Mouse (Mus musculus): Measurements from ENCODE around the gene Themis2. TPM values are rescaled to one million over a fixed set of nuclear protein-coding genes. Genes with fewer than 3 reads are reported as not detected.
"Not testable (repeated sequence)": the region's sequence is repeated elsewhere in the genome, so short reads cannot be mapped to it uniquely, and the experiment has no call there.

The Themis2 gene
- total RNA-seq, 2 experiments from 2014 or later, result 0.53 to 0.55 TPM

- peak; percentile 57 to 68 for DNase-seq (ENCODE audit: low spot score in 2 of 2)
Measured at GRCm38 (mm10) chr4:132756974-132757373, 39.2 kb downstream of the Themis2 start, which contains the start of gene Smpdl3b. Smpdl3b (minus strand) TSS chr4:132757252.

GRCm38 (mm10) chr4:132752992-132753391 is 43.2 kb downstream of the Themis2 start:
- DNase-seq (ENCODE audit: low spot score in 2 of 2), result no peak

DNA sequence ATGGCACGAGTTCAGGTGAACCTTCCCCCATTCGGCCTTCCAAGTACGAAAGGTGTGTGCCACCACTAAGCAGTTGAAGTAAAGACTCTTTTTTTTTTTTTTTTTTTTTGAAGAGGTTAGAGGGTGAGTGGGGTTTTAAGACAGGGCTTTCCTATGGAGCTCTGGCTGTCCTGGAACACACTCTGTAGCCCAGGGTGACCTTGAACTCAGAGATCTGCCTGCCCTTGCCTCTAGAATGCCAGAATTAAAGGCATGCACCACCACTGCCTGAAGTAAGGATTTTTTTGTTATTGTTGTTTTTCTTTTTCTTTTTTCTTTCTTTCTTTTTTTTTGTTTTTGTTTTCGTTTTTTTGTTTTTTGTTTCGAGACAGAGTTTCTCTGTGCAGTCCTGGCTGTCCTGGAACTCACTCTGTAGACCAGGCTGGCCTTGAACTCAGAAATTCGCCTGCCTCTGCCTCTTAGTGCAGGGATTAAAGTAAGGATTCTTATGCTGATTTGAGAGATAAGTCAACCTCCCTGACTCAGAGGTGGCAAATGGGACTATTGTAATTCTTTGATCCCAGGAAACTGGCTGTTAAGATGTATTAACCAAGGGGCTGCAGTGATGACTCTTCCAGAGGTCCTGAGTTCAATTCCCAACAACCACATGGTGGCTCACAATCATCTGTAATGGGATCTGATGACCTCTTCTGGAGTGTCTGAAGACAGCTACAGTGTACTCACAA is 46.8 kb downstream of the Themis2 start:
- no peak for DNase-seq (ENCODE audit: low spot score in 2 of 2)

GRCm38 (mm10) chr4:132748778-132749177 is 47.4 kb downstream of the Themis2 start:
- no peak for DNase-seq (ENCODE audit: low spot score in 2 of 2)

DNA sequence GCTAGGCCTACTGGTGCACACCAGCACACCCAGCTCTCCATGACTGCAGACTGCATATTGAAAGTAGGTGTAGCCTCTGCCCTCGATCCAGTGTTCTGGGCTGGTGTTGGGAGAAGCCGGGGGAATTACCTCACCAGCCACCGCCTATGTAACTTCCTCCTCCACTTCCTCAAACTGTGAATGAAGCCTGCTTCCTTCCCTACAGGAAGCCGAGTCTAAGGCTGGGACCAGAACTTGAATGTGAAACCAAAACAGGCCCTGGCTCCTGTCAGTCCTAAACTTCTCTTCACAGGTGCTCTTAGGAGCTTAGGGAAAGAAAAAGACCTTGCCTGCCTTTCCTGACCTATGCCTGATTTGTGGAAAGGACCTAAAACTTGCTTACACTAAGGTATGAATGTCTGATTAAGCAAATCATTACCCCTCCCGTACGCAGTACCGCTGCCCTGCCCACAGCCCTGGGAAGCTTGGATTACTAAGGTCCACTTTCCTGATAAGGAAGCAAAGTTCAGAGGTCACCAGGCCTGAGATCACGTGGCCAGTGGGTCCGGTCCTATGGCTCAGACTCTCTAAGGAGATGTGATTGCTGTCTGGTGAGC is 48.4 kb downstream of the Themis2 start:
- DNase-seq (ENCODE audit: low spot score in 2 of 2), result no peak

- DNase-seq (ENCODE audit: low spot score in 2 of 2), result no peak
Measured at GRCm38 (mm10) chr4:132746911-132747517, 49.2 kb downstream of the Themis2 start.

GRCm38 (mm10) chr4:132743992-132744911 is 51.9 kb downstream of the Themis2 start:
- peak; percentile 47 to 68 for DNase-seq (ENCODE audit: low spot score in 2 of 2)

DNA sequence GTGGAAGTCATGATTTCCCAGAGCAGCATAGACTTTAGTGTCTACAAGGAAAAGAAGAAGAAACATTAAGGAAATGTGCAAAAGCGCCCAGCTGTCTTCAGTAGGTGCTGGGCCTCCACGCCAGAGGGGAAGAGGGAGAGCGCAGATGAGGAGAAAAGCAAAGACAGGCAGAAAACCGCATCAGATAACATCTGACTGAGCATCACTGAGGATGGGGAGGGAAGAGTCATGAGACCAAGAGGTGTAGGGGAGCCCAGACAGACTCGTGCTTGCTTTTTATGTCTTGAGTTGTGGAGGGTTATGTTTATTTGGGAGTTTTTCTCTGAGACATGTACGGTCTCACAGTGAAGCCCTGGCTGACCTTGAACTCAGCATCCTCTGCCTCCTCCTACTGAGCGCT is 54.7 kb downstream of the Themis2 start:
- DNase-seq (ENCODE audit: low spot score in 2 of 2), result no peak

DNA sequence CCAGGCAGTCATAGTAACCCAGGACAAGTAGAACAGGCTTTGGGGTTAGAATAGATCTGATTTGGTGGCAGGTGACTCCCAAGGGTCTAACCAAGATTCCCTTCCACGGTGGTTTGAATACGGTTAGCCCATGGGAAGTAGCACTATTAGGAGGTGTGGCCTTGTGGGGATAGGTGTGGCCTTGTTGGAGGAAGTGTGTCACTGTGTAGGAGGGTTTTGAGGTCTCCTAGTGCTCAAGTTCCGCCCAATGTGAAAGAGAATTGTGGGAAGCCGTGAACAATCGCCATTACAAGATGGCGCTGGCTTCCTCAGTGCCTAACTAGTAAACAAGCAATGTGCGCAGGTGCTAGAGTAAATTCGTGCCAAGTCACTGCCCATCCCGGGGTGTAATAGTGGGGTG is 59.0 kb downstream of the Themis2 start:
- DNase-seq (ENCODE audit: low spot score in 2 of 2), result not testable (repeated sequence)

- no peak for DNase-seq (ENCODE audit: low spot score in 2 of 2)
Measured at GRCm38 (mm10) chr4:132735894-132736293, 60.3 kb downstream of the Themis2 start.

DNA sequence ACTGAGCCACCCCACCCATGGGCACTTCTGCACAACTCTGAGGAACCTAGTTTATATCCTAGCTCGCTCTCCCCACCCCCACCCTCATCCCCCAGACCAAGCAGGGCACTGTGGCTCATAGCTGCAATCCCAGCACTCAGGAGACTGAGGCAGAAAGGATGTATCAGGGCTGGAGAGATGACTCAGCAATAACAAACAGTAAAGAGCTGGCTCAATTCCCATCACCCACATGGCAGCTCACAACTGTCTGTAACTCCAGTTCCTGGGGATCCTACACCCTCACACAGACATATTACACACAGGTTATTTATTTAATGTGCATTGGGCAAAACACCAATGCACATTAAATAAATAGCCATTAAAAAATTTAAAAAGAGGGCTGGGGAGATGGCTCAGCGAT is 60.8 kb downstream of the Themis2 start:
- no peak for DNase-seq (ENCODE audit: low spot score in 2 of 2)

GRCm38 (mm10) chr4:132734766-132735165 is 61.4 kb downstream of the Themis2 start:
- no peak for DNase-seq (ENCODE audit: low spot score in 2 of 2)

DNA sequence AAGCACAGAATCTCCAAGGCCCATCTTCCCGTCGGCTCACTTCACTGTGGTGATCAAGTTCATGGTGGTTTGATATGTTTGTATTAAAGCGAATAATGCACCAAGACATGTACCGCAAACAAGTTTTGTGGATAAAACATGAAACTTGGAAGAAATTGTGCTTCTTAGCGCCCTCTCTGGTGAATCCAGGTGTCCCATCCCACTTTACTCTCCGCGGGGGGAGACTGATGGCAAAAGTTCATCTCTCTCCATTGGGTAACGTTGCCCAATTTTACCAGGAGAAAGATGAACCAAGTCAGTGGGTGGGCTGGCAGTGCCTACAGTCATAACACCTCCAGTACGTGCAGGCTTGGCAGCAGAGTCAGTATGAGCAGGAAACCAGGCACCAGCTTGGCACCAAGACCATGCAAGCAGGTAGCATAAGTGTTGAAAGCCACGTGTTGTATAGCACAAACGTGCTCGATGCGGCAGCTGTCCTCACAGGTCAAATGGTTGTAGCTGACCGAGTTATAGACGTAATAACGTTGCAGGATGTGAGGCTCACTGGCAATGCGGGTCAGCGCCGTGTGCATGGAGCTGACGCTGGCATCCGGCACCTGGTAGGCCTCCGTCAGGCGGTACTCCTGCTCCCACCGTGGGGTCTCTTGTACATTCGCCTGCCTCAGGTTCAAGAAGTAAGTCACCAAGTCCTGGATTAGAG is 63.0 kb downstream of the Themis2 start:
- DNase-seq (ENCODE audit: low spot score in 2 of 2), result no peak

DNA sequence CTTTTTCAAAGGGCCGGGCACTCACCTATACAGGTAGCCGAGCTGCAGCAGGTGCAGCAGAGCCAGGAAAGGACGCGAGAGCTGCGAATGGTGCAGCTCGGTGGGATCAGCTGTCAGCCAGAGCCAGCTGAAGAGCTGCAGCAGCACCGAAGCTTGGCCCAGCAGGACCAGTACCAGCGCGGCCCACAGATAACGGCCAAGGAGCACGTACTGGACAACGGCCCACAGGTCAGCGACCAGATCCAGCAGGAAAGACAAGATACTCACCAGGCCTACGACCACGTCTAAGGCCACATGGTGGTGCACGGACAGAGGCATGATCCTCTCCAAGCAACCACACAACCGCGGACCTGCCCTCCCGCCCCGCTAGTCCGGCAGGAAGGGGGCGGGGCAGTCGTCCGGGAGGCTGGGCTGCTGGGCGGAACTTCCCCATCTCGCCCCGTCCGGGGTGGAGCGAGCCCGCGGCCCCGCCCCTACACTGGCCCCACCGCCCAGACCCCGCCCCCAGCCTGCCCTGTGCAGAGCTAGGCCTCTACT is 64.0 kb downstream of the Themis2 start, which contains the start of gene Xkr8:
Xkr8 (minus strand) TSS at position 399 of the 537 bp plus-strand sequence.
- DNase-seq (ENCODE audit: low spot score in 2 of 2), result peak; percentile 63 to 69

Other genes starting within 250 kb of the Themis2 start
- gene Ptafr, start 232.3 kb downstream of the Themis2 start, total RNA-seq (2021), result 1 to 10 TPM; 1.4 TPM
- gene Eya3, start 157.4 kb downstream of the Themis2 start, total RNA-seq (2021), result 10 to 100 TPM; 21.2 to 25.8 TPM
- 1 to 10 TPM; 1.7 to 2.3 TPM for gene Xkr8, start 63.8 kb downstream of the Themis2 start, total RNA-seq (2021)
- gene Smpdl3b, start 39.1 kb downstream of the Themis2 start, total RNA-seq (2021), result 1 to 10 TPM; 1.0 to 1.2 TPM
- gene Rpa2, start 28.1 kb downstream of the Themis2 start, total RNA-seq (2021), result 10 to 100 TPM; 11.6 to 13.4 TPM
- gene Ppp1r8, start 46.8 kb upstream of the Themis2 start, total RNA-seq (2021), result 10 to 100 TPM; 44.1 to 44.9 TPM
- 100 to 1,000 TPM; 104 to 105 TPM for gene Stx12, start 88.1 kb upstream of the Themis2 start, total RNA-seq (2021)
- 10 to 100 TPM; 32.4 to 34.6 TPM for gene Fam76a, start 126.2 kb upstream of the Themis2 start, total RNA-seq (2021)
- not detected for gene Fgr, start 177.7 kb upstream of the Themis2 start, total RNA-seq (2021)
- 10 to 100 TPM; 88.6 to 96.3 TPM for gene Ahdc1, start 214.9 kb upstream of the Themis2 start, total RNA-seq (2021)